Mouse (Mus musculus) frontal cortex, postnatal 10 days (tissue): ENCODE measurements around the gene Amigo2.
"Not testable (repeated sequence)": the region's sequence is repeated elsewhere in the genome, so short reads cannot be mapped to it uniquely, and the experiment has no call there.

Experiments used
- DNase-seq, 2 experiments: peaks; one replicate each; pipeline ENCODE4 v3.0.0; 2022; ENCODE audit warnings: low spot score in 2 of 2, mixed read lengths in 1 of 2

Gene Amigo2

GRCm38 (mm10) chr15:97216843-97217242 lies 30.2 kb downstream of the Amigo2 start:
- no peak for DNase-seq

- DNase-seq: no peak
These were observed 34.3 kb downstream of the Amigo2 start for GRCm38 (mm10) chr15:97212501-97213477.

GRCm38 (mm10) chr15:97209754-97210153 lies 37.3 kb downstream of the Amigo2 start:
- DNase-seq: not testable (repeated sequence)

GRCm38 (mm10) chr15:97206506-97206905 lies 40.6 kb downstream of the Amigo2 start:
- DNase-seq: no peak

- no peak for DNase-seq
These were observed 41.3 kb downstream of the Amigo2 start for GRCm38 (mm10) chr15:97205776-97206175.

- DNase-seq: no peak
These were observed 42.2 kb downstream of the Amigo2 start for GRCm38 (mm10) chr15:97204889-97205288.

- DNase-seq: no peak
These were observed 50.4 kb downstream of the Amigo2 start for GRCm38 (mm10) chr15:97196644-97197043.

GRCm38 (mm10) chr15:97195628-97196027 lies 51.5 kb downstream of the Amigo2 start:
- DNase-seq: no peak
